ENCODE assay signal across 9 mouse cellular contexts in genomic region chr3:35720801-35721200, GRCm38 (mm10). TPM values are rescaled to one million over a fixed set of nuclear protein-coding genes. Genes with fewer than 3 reads are reported as not detected.
DNase-seq lines count a peak whose midpoint lies in the region; ATAC-seq and TF ChIP-seq lines count a peak whose summit lies in the region.
"Had no signal": no experiment of that assay in that cellular context is flagged by ENCODE, and none has a peak within 500 bp of the region (broad histone marks: within the 10 kb centered on the region; RNA-seq: fewer than 3 reads in every experiment).

No protein-coding gene starts in this region.

- H3K9me3 ChIP-seq in kidney, embryonic 16.5 days (ENCODE audit: low read length) = no peaks in the 10 kb centered on the region
- no peaks in the 10 kb centered on the region for H3K9me3 ChIP-seq in lung, embryonic 15.5 days
- H3K9me3 ChIP-seq in heart, embryonic 11.5 days (replicated peaks; ENCODE audit: control insufficient read depth, low read length) = no peaks in the 10 kb centered on the region

- H3K4me3 ChIP-seq in kidney, embryonic 16.5 days (ENCODE audit: low read length) = no peak overlapping the region
- no peak overlapping the region for H3K4me3 ChIP-seq in lung, embryonic 15.5 days
- no peak overlapping the region for H3K4me3 ChIP-seq in thymus, adult 2 months (ENCODE audit: control insufficient read depth, insufficient read depth, low read length)
- H3K4me3 ChIP-seq in heart, embryonic 11.5 days (ENCODE audit: low read depth, low read length) = no peak overlapping the region

- H3K9ac ChIP-seq in kidney, embryonic 16.5 days (replicated peaks; ENCODE audit: low read length) = no peak overlapping the region
- no peak overlapping the region for H3K9ac ChIP-seq in lung, embryonic 15.5 days
- no peak overlapping the region for H3K9ac ChIP-seq in heart, embryonic 11.5 days (ENCODE audit: low read depth, low read length)

- no peak for TF ChIP-seq POLR2A in thymus, adult 2 months (IDR thresholded peaks at IDR 0.05; ENCODE audit: control insufficient read depth, extremely low read depth, insufficient read depth, low read length, poor library complexity)

- TF ChIP-seq CTCF in thymus, adult 2 months (IDR thresholded peaks at IDR 0.05; ENCODE audit: borderline replicate concordance, control insufficient read depth, extremely low read depth, insufficient read depth, low read length, poor library complexity) = no peak

- ATAC-seq in kidney, embryonic 16.5 days (ENCODE audit: low FRiP score, low TSS enrichment) = peak; percentile 71
- peak; percentile 91 for ATAC-seq in activated CD4-positive, CD25-positive, alpha-beta regulatory T cell, adult 4 months
- ATAC-seq in lung, embryonic 15.5 days (ENCODE audit: borderline replicate concordance, extremely low read depth, low FRiP score, low TSS enrichment) = peak; percentile 82
- ATAC-seq in heart, embryonic 11.5 days (replicated peaks; ENCODE audit: insufficient number of reproducible peaks, low FRiP score, low TSS enrichment) = no peak

- no peaks in the 10 kb centered on the region for H3K27me3 ChIP-seq in kidney, embryonic 16.5 days (ENCODE audit: insufficient read depth, low read length)
- no peaks in the 10 kb centered on the region for H3K27me3 ChIP-seq in lung, embryonic 15.5 days
- H3K27me3 ChIP-seq in thymus, adult 2 months (ENCODE audit: control insufficient read depth, insufficient read depth, low read length) = no peaks in the 10 kb centered on the region
- H3K27me3 ChIP-seq in heart, embryonic 11.5 days (ENCODE audit: control insufficient read depth, insufficient read depth, low read length) = no peaks in the 10 kb centered on the region

- no peak overlapping the region for H3K4me2 ChIP-seq in kidney, embryonic 16.5 days (replicated peaks; ENCODE audit: low read depth, low read length)
- H3K4me2 ChIP-seq in lung, embryonic 15.5 days = no peak overlapping the region
- H3K4me2 ChIP-seq in heart, embryonic 11.5 days = no peak overlapping the region

- no peak for DNase-seq in kidney, postnatal 36 days
- peak; percentile 61 for DNase-seq in thymus, adult 2 months
- no peak for DNase-seq in heart, adult 18-20 months
- DNase-seq in frontal cortex, postnatal 36 days (ENCODE audit: low spot score in 2 of 2) = no peak
- DNase-seq: left cerebral cortex, postnatal 4 days had no signal

- no peak overlapping the region for H3K27ac ChIP-seq in kidney, embryonic 16.5 days (ENCODE audit: low read length)
- H3K27ac ChIP-seq in lung, embryonic 15.5 days = peak overlapping the region; percentile 77
- H3K27ac ChIP-seq in thymus, adult 2 months (ENCODE audit: control insufficient read depth, insufficient read depth, low read length) = peak overlapping the region; percentile 79
- H3K27ac ChIP-seq in heart, embryonic 11.5 days (ENCODE audit: low read depth, low read length) = no peak overlapping the region

- 56% methylated on average over 3 of the region's 3 CpGs for WGBS in kidney, embryonic 16.5 days
- 46% methylated on average over 3 of the region's 3 CpGs for WGBS in lung, embryonic 15.5 days
- WGBS in thymus, adult 2 months = 12% methylated on average over 3 of the region's 3 CpGs
- WGBS in heart, embryonic 11.5 days (ENCODE audit: insufficient replicate concordance) = 53% methylated on average over 3 of the region's 3 CpGs

- no peaks in the 10 kb centered on the region for H3K4me1 ChIP-seq in kidney, embryonic 16.5 days (ENCODE audit: insufficient read depth, low read length)
- H3K4me1 ChIP-seq in lung, embryonic 15.5 days = no peaks in the 10 kb centered on the region
- H3K4me1 ChIP-seq in thymus, adult 2 months (replicated peaks; ENCODE audit: control insufficient read depth, insufficient read depth, low read length) = peaks cover 32% of the 10 kb centered on the region
- H3K4me1 ChIP-seq in heart, embryonic 11.5 days (ENCODE audit: control insufficient read depth, insufficient read depth, low read length) = no peaks in the 10 kb centered on the region

- no peaks in the 10 kb centered on the region for H3K36me3 ChIP-seq in kidney, embryonic 16.5 days (ENCODE audit: insufficient read depth, low read length)
- no peaks in the 10 kb centered on the region for H3K36me3 ChIP-seq in lung, embryonic 15.5 days
- H3K36me3 ChIP-seq in thymus, adult 2 months (ENCODE audit: control insufficient read depth, insufficient read depth, low read length) = no peaks in the 10 kb centered on the region
- H3K36me3 ChIP-seq in heart, embryonic 11.5 days (ENCODE audit: control insufficient read depth, insufficient read depth, low read length) = no peaks in the 10 kb centered on the region

RNA-seq across cellular contexts. Expression of gene Atp11b, which starts 33.1 kb away (rescaled TPM):
- 31.4 and 31.7 TPM in 2 replicates for polyA plus RNA-seq in kidney, embryonic 16.5 days (2015; fragmentation: Nextera tagmentation; extraction: Ambion mirVana)
- 10 to 100 TPM; 49.9 to 69.1 TPM for polyA plus RNA-seq in activated CD4-positive, CD25-positive, alpha-beta regulatory T cell, adult 4 months (2017; shearing (Covaris generic))
- 33.2 and 33.6 TPM in 2 replicates for polyA plus RNA-seq in lung, embryonic 15.5 days (2015; fragmentation: Nextera tagmentation; extraction: Ambion mirVana)
- 35.6 and 37.5 TPM in 2 replicates for polyA plus RNA-seq in thymus, adult 2 months (2012; rRNA removed)
- 10 to 100 TPM; 19.9 to 29.3 TPM for total RNA-seq in heart, adult 18-20 months (2021)
- 29.8 and 33.3 TPM in 2 replicates for polyA plus RNA-seq in heart, embryonic 11.5 days (2014; fragmentation: Nextera tagmentation; extraction: Ambion mirVana)

Comparison
In these comparisons a context has a peak if more than half of its experiments do, and no peak if none do; other contexts are left out.
1. H3K27ac ChIP-seq: peak in lung, embryonic 15.5 days (single experiment) and thymus, adult 2 months (single experiment); none in kidney, embryonic 16.5 days (single experiment) and heart, embryonic 11.5 days (single experiment).